Mouse (Mus musculus) brown adipose tissue, adult 24 weeks (tissue): ENCODE measurements around the gene Tex19.2. TPM values are rescaled to one million over a fixed set of nuclear protein-coding genes. Genes with fewer than 3 reads are reported as not detected.

Experiments used
- polyA plus RNA-seq: library from polyadenylated mRNA; stranded (reverse); fragments of >200 nt; gene quantifications from 2 replicates; pipeline ENCODE4 v1.2.4, GENCODE M21; 2012; ENCODE audit not compliant: missing spikeins, insufficient read depth, insufficient read length

Tex19.2 gene
- polyA plus RNA-seq, 1 experiment = not detected

Other genes with a start within 250 kb of the Tex19.2 start
- 7.1 and 11.1 TPM in 2 replicates for gene Ccdc57, start 185.8 kb downstream of the Tex19.2 start, polyA plus RNA-seq
- 1.6 and 2.2 TPM in 2 replicates for gene Slc16a3, start 170.2 kb downstream of the Tex19.2 start, polyA plus RNA-seq
- gene Csnk1d, start 127.3 kb downstream of the Tex19.2 start, polyA plus RNA-seq = 33.8 and 36.5 TPM in 2 replicates
- 2.3 TPM in 1 of 2 replicates, not detected in the other for gene Cd7, start 79.3 kb downstream of the Tex19.2 start, polyA plus RNA-seq
- not detected in 2 replicates for gene Sectm1b, start 55.1 kb downstream of the Tex19.2 start, polyA plus RNA-seq
- not detected in 2 replicates for gene Sectm1a, start 37.5 kb downstream of the Tex19.2 start, polyA plus RNA-seq
- not detected in 2 replicates for gene Tex19.1, start 27.5 kb upstream of the Tex19.2 start, polyA plus RNA-seq
- gene Uts2r, start 41.6 kb upstream of the Tex19.2 start, polyA plus RNA-seq = not detected in 2 replicates
- 2.1 and 3.3 TPM in 2 replicates for gene Hexdc, start 85.8 kb upstream of the Tex19.2 start, polyA plus RNA-seq
- 15.7 and 18.7 TPM in 2 replicates for gene Ogfod3, start 86.0 kb upstream of the Tex19.2 start, polyA plus RNA-seq
- gene Cybc1, start 110.6 kb upstream of the Tex19.2 start, polyA plus RNA-seq = 5.0 and 8.2 TPM in 2 replicates
- gene Narf, start 118.6 kb upstream of the Tex19.2 start, polyA plus RNA-seq = 10.4 and 12.6 TPM in 2 replicates
- gene Foxk2, start 141.3 kb upstream of the Tex19.2 start, polyA plus RNA-seq = 19.8 and 22.6 TPM in 2 replicates
- 33.8 and 37.1 TPM in 2 replicates for gene Wdr45b, start 235.8 kb upstream of the Tex19.2 start, polyA plus RNA-seq